Mouse (Mus musculus): ENCODE data around the gene Mdc1. TPM values are rescaled to one million over a fixed set of nuclear protein-coding genes. Genes with fewer than 3 reads are reported as not detected.

The Mdc1 gene
- polyA plus RNA-seq, 1 experiment, result 31.8 TPM

GRCm38 (mm10) chr17:35897644-35898573 lies 56.6 kb downstream of the Mdc1 start:
- TF ChIP-seq CTCF (IDR thresholded peaks at IDR 0.05; ENCODE audit: borderline replicate concordance, insufficient read depth, low read length) (no peak), POLR2A (IDR thresholded peaks at IDR 0.05; ENCODE audit: low read depth, low read length) (no peak)

GRCm38 (mm10) chr17:35900636-35901035 lies 59.3 kb downstream of the Mdc1 start:
- TF ChIP-seq POLR2A (IDR thresholded peaks at IDR 0.05; ENCODE audit: low read depth, low read length) (no peak), CTCF (IDR thresholded peaks at IDR 0.05; ENCODE audit: borderline replicate concordance, insufficient read depth, low read length) (no peak)
- Histone ChIP-seq H3K27ac (ENCODE audit: insufficient read depth, low read length) (no peak overlapping the region), H3K4me3 (ENCODE audit: insufficient read depth, low read length) (no peak overlapping the region), H3K4me1 (ENCODE audit: control insufficient read depth, insufficient read depth, low read length) (peaks cover 6% of the 10 kb centered on the region; the same call in 1 of the 2 replicates)

More at GRCm38 (mm10) chr17:35897644-35898573, 56.6 kb downstream of the Mdc1 start:
- Histone ChIP-seq H3K27ac (ENCODE audit: insufficient read depth, low read length) (no peak overlapping the region), H3K4me3 (ENCODE audit: insufficient read depth, low read length) (0 out of 2 replicates have a peak overlapping the region, but pooled peaks have one; percentile 8), H3K4me1 (ENCODE audit: control insufficient read depth, insufficient read depth, low read length) (peaks cover 8% of the 10 kb centered on the region; the same call in 1 of the 2 replicates)

- Histone ChIP-seq H3K4me3 (ENCODE audit: insufficient read depth, low read length) (no peak overlapping the region), H3K27ac (ENCODE audit: insufficient read depth, low read length) (peak overlapping the region; percentile 42), H3K4me1 (ENCODE audit: control insufficient read depth, insufficient read depth, low read length) (no peaks in the 10 kb centered on the region)
- TF ChIP-seq POLR2A (IDR thresholded peaks at IDR 0.05; ENCODE audit: low read depth, low read length) (no peak), CTCF (IDR thresholded peaks at IDR 0.05; ENCODE audit: borderline replicate concordance, insufficient read depth, low read length) (no peak)
Measured at GRCm38 (mm10) chr17:35903343-35903991, 62.2 kb downstream of the Mdc1 start.

GRCm38 (mm10) chr17:35903992-35904355 lies 62.7 kb downstream of the Mdc1 start:
- TF ChIP-seq POLR2A (IDR thresholded peaks at IDR 0.05; ENCODE audit: low read depth, low read length) (no peak), CTCF (IDR thresholded peaks at IDR 0.05; ENCODE audit: borderline replicate concordance, insufficient read depth, low read length) (no peak)
- peak overlapping the region; percentile 42 for H3K27ac ChIP-seq (ENCODE audit: insufficient read depth, low read length)
- H3K4me3 ChIP-seq (ENCODE audit: insufficient read depth, low read length), result no peak overlapping the region
- H3K4me1 ChIP-seq (ENCODE audit: control insufficient read depth, insufficient read depth, low read length), result peaks cover 3% of the 10 kb centered on the region; the same call in 1 of the 2 replicates

GRCm38 (mm10) chr17:35905587-35905986 lies 64.3 kb downstream of the Mdc1 start:
- Histone ChIP-seq H3K4me3 (ENCODE audit: insufficient read depth, low read length) (no peak overlapping the region), H3K27ac (ENCODE audit: insufficient read depth, low read length) (no peak overlapping the region), H3K4me1 (ENCODE audit: control insufficient read depth, insufficient read depth, low read length) (peaks cover 7% of the 10 kb centered on the region; the same call in 1 of the 2 replicates)
- no peak for TF ChIP-seq CTCF (IDR thresholded peaks at IDR 0.05; ENCODE audit: borderline replicate concordance, insufficient read depth, low read length)

- Histone ChIP-seq H3K4me3 (ENCODE audit: insufficient read depth, low read length) (no peak overlapping the region), H3K27ac (ENCODE audit: insufficient read depth, low read length) (no peak overlapping the region)
- TF ChIP-seq CTCF (IDR thresholded peaks at IDR 0.05; ENCODE audit: borderline replicate concordance, insufficient read depth, low read length), result no peak
- no peak for TF ChIP-seq POLR2A (IDR thresholded peaks at IDR 0.05; ENCODE audit: low read depth, low read length)
Measured at GRCm38 (mm10) chr17:35907609-35908008, 66.3 kb downstream of the Mdc1 start.

More at GRCm38 (mm10) chr17:35907609-35908008, 66.3 kb downstream of the Mdc1 start:
- peaks cover 7% of the 10 kb centered on the region; the same call in 1 of the 2 replicates for H3K4me1 ChIP-seq (ENCODE audit: control insufficient read depth, insufficient read depth, low read length)

Other genes with a start within 250 kb of the Mdc1 start
- gene Sfta2, start 240.0 kb upstream of the Mdc1 start, polyA plus RNA-seq (2011; ENCODE audit: insufficient read length, low read depth, missing spikeins), result not detected in 2 replicates
- gene Gm9573, start 214.9 kb upstream of the Mdc1 start, polyA plus RNA-seq (2011; ENCODE audit: insufficient read length, low read depth, missing spikeins), result not detected in 2 replicates
- gene Mucl3, start 197.8 kb upstream of the Mdc1 start, polyA plus RNA-seq (2011; ENCODE audit: insufficient read length, low read depth, missing spikeins), result 0.18 and 0.19 TPM in 2 replicates
- gene Vars2, start 173.9 kb upstream of the Mdc1 start, polyA plus RNA-seq (2011; ENCODE audit: insufficient read length, low read depth, missing spikeins), result 12.3 and 14.3 TPM in 2 replicates
- gene Gtf2h4, start 167.8 kb upstream of the Mdc1 start, polyA plus RNA-seq (2011; ENCODE audit: insufficient read length, low read depth, missing spikeins), result 28.7 and 40.5 TPM in 2 replicates
- 42.9 and 46.3 TPM in 2 replicates for gene Ddr1, start 136.9 kb upstream of the Mdc1 start, polyA plus RNA-seq (2011; ENCODE audit: insufficient read length, low read depth, missing spikeins)
- gene Ier3, start 19.8 kb upstream of the Mdc1 start, polyA plus RNA-seq (2011; ENCODE audit: insufficient read length, low read depth, missing spikeins), result 82.6 and 120 TPM in 2 replicates
- gene Flot1, start 18.3 kb upstream of the Mdc1 start, polyA plus RNA-seq (2011; ENCODE audit: insufficient read length, low read depth, missing spikeins), result 66.3 and 78.7 TPM in 2 replicates
- gene Tubb5, start 3.2 kb upstream of the Mdc1 start, polyA plus RNA-seq (2011; ENCODE audit: insufficient read length, low read depth, missing spikeins), result 856 and 947 TPM in 2 replicates
- gene Nrm, start 19.8 kb downstream of the Mdc1 start, polyA plus RNA-seq (2011; ENCODE audit: insufficient read length, low read depth, missing spikeins), result 9.8 and 15.5 TPM in 2 replicates
- gene Ppp1r18, start 24.1 kb downstream of the Mdc1 start, polyA plus RNA-seq (2011; ENCODE audit: insufficient read length, low read depth, missing spikeins), result 92.1 and 115 TPM in 2 replicates
- 40.5 and 41.1 TPM in 2 replicates for gene Dhx16, start 38.3 kb downstream of the Mdc1 start, polyA plus RNA-seq (2011; ENCODE audit: insufficient read length, low read depth, missing spikeins)
- gene 2310061I04Rik, start 55.9 kb downstream of the Mdc1 start, polyA plus RNA-seq (2011; ENCODE audit: insufficient read length, low read depth, missing spikeins), result 29.0 and 37.3 TPM in 2 replicates
- gene Atat1, start 68.6 kb downstream of the Mdc1 start, polyA plus RNA-seq (2011; ENCODE audit: insufficient read length, low read depth, missing spikeins), result 31.8 and 34.7 TPM in 2 replicates
- gene Mrps18b, start 74.9 kb downstream of the Mdc1 start, polyA plus RNA-seq (2011; ENCODE audit: insufficient read length, low read depth, missing spikeins), result 86.9 and 89.8 TPM in 2 replicates
- gene Ppp1r10, start 74.9 kb downstream of the Mdc1 start, polyA plus RNA-seq (2011; ENCODE audit: insufficient read length, low read depth, missing spikeins), result 58.6 and 67.3 TPM in 2 replicates
- 90.7 and 95.8 TPM in 2 replicates for gene Abcf1, start 128.2 kb downstream of the Mdc1 start, polyA plus RNA-seq (2011; ENCODE audit: insufficient read length, low read depth, missing spikeins)
- 40.0 and 40.9 TPM in 2 replicates for gene Gnl1, start 138.3 kb downstream of the Mdc1 start, polyA plus RNA-seq (2011; ENCODE audit: insufficient read length, low read depth, missing spikeins)
- gene Prr3, start 138.7 kb downstream of the Mdc1 start, polyA plus RNA-seq (2011; ENCODE audit: insufficient read length, low read depth, missing spikeins), result 30.8 and 31.4 TPM in 2 replicates
- gene H2-T24, start 179.0 kb downstream of the Mdc1 start, polyA plus RNA-seq (2011; ENCODE audit: insufficient read length, low read depth, missing spikeins), result not detected in 2 replicates
- 15.8 and 21.7 TPM in 2 replicates for gene H2-T23, start 191.3 kb downstream of the Mdc1 start, polyA plus RNA-seq (2011; ENCODE audit: insufficient read length, low read depth, missing spikeins)
- 50.4 and 54.1 TPM in 2 replicates for gene H2-T22, start 201.2 kb downstream of the Mdc1 start, polyA plus RNA-seq (2011; ENCODE audit: insufficient read length, low read depth, missing spikeins)
- not detected in 2 replicates for gene Gm6034, start 201.4 kb downstream of the Mdc1 start, polyA plus RNA-seq (2011; ENCODE audit: insufficient read length, low read depth, missing spikeins)
- not detected in 2 replicates for gene Gm11127, start 216.9 kb downstream of the Mdc1 start, polyA plus RNA-seq (2011; ENCODE audit: insufficient read length, low read depth, missing spikeins)

Data from embryonic fibroblast, embryonic 13.5 days (primary cell).